Mouse (Mus musculus) heart, adult 2 months (tissue): ENCODE data around the gene Iqsec1. TPM values are rescaled to one million over a fixed set of nuclear protein-coding genes. Genes with fewer than 3 reads are reported as not detected.

Source experiments
- DNase-seq, 2 experiments: peaks; one replicate each; pipeline ENCODE4 v3.0.0; 2021
- H3K27ac ChIP-seq: fragments of 200-600 bp; 2 replicates; pipeline ENCODE4 v1.8.1; 2022
- H3K27me3 ChIP-seq: fragments of 200-500 bp; 2 replicates; pipeline ENCODE4 v1.6.1; 2012; ENCODE audit warnings: mild to moderate bottlenecking, low read length, inconsistent platforms, mixed read lengths; ENCODE audit not compliant: control insufficient read depth, insufficient read depth
- H3K36me3 ChIP-seq: fragments of 200-500 bp; 2 replicates; pipeline ENCODE4 v1.6.1; 2012; ENCODE audit warnings: low read length, inconsistent platforms; ENCODE audit not compliant: control insufficient read depth, insufficient read depth
- H3K4me1 ChIP-seq: fragments of 200-500 bp; 2 replicates; pipeline ENCODE4 v1.6.1; 2011; ENCODE audit warnings: low read length; ENCODE audit not compliant: control insufficient read depth, insufficient read depth
- H3K4me3 ChIP-seq: fragments of 200-600 bp; 2 replicates; pipeline ENCODE4 v1.8.1; 2022
- H3K79me2 ChIP-seq: fragments of 200-500 bp; replicated peaks from 2 replicates; pipeline ENCODE4 v1.6.1; 2012; ENCODE audit warnings: mild to moderate bottlenecking, inconsistent platforms, low read length, moderate library complexity, mixed read lengths; ENCODE audit not compliant: control insufficient read depth, insufficient read depth
- H3K9ac ChIP-seq: fragments of 200-500 bp; 2 replicates; pipeline ENCODE4 v1.6.1; 2012; ENCODE audit warnings: low read depth, mild to moderate bottlenecking, control low read depth, inconsistent platforms, low read length, mixed read lengths
- CTCF ChIP-seq: fragments of 200-600 bp; IDR thresholded peaks from 2 replicates; pipeline ENCODE4 v1.8.1; 2022; ENCODE audit warnings: antibody characterized with exemption, mild to moderate bottlenecking, moderate library complexity
- EP300 ChIP-seq: fragments of 200-500 bp; IDR thresholded peaks from 2 replicates; pipeline ENCODE4 v1.6.1; 2011; ENCODE audit warnings: low read depth, low read length, control low read depth; ENCODE audit not compliant: insufficient read depth
- POLR2A ChIP-seq: fragments of 200-500 bp; IDR thresholded peaks from 2 replicates; pipeline ENCODE4 v1.6.1; 2011; ENCODE audit warnings: mild to moderate bottlenecking, low read depth, low read length, control low read depth; ENCODE audit not compliant: insufficient read depth
- WGBS: fragments of 180-500 bp; shearing (Covaris S2); methylation state at CpG from one replicate; pipeline ENCODE4 v1.1.7; 2018; 5-methylcytosine and 5-hydroxymethylcytosine counted together
- intact Hi-C: fragments of 180-260 bp; cut with DNase I; formaldehyde crosslinking; loops from one replicate; pipeline ENCODE4 v1.15.1; 2025
- polyA plus RNA-seq: library from polyadenylated mRNA; depleted of rRNA; stranded (reverse); fragments of >200 nt; gene quantifications from 2 replicates; pipeline ENCODE4 v1.2.3, GENCODE M21; 2012
- total RNA-seq, 2 experiments: library from RNA; stranded (reverse); gene quantifications; 2 replicates each; pipeline ENCODE4 v1.2.3; 2021

Iqsec1 gene
- total and polyA plus RNA-seq, 3 experiments: 100 to 147 (median 146) TPM

DNA sequence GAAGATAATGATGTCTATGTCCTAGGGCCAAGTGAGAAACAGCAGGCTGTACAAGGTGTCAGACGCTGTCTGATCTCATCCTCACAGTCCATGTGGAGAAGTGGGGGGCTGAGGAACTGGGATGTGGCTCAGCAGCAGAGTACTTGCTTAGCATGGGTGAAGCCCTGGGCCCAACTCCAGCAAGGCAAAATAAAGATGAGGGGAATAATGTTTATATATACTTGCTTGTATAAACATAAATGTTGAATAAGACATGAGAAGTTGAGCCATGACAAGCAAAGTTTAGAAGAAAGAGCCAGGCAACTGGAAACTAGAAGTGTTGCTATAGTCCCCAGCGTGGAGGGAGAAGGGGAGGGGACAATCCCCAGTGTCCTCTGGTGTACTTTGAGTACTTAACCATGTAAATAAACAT lies 261.8 kb downstream of the Iqsec1 start:
- Histone ChIP-seq H3K4me3 (no peak overlapping the region), H3K36me3 (no peaks in the 10 kb centered on the region), H3K9ac (no peak overlapping the region), H3K79me2 (peaks cover 7% of the 10 kb centered on the region), H3K4me1 (peaks cover 10% of the 10 kb centered on the region), H3K27ac (no peak overlapping the region), H3K27me3 (no peaks in the 10 kb centered on the region)
- 70% methylated on average over 2 of the region's 2 CpGs for WGBS
- intact Hi-C loops: no loop called here
- no peak for DNase-seq
- TF ChIP-seq EP300: no peak
- no peak for TF ChIP-seq POLR2A
- no peak for TF ChIP-seq CTCF

- TF ChIP-seq POLR2A (no peak), CTCF (no peak), EP300 (no peak)
- WGBS: 61% methylated on average over 1 of the region's 1 CpGs
- H3K36me3 ChIP-seq: no peaks in the 10 kb centered on the region
- peaks cover 15% of the 10 kb centered on the region for H3K4me1 ChIP-seq
- H3K27ac ChIP-seq: no peak overlapping the region
- intact Hi-C loops: no loop called here
- no peaks in the 10 kb centered on the region for H3K27me3 ChIP-seq
- no peak for DNase-seq
- H3K9ac ChIP-seq: no peak overlapping the region
- H3K79me2 ChIP-seq: peaks cover 7% of the 10 kb centered on the region
- H3K4me3 ChIP-seq: no peak overlapping the region
Measured at GRCm38 (mm10) chr6:90725526-90725925, 263.0 kb downstream of the Iqsec1 start.

DNA sequence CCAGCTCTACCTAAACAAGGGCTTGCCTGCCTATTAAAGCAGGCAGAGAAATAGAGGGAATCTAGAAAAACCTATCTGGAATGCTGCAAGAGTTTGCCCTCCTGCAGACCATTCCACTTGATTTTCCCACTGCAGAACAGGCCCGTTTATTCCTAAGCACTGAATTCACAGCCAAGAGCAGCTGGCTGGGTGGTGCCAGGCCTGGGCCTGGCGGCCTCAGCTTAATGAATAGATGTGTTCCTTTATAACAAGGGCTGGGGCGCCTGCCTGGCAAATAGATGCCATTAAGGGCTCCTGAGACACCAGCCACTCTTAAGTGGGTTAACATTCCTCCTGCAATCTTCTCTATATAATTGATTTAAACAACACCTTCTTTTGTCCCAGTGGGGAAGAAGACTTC lies 265.5 kb downstream of the Iqsec1 start:
- peaks cover 19% of the 10 kb centered on the region for H3K4me1 ChIP-seq
- 83% methylated on average over 3 of the region's 3 CpGs for WGBS
- H3K36me3 ChIP-seq: peaks cover 6% of the 10 kb centered on the region; the same call in 1 of the 2 replicates
- intact Hi-C loops: no loop called here
- no peak overlapping the region for H3K27ac ChIP-seq
- no peak for DNase-seq
- peaks cover 4% of the 10 kb centered on the region for H3K79me2 ChIP-seq
- no peaks in the 10 kb centered on the region for H3K27me3 ChIP-seq
- TF ChIP-seq EP300 (no peak), POLR2A (no peak), CTCF (no peak)
- H3K4me3 ChIP-seq: no peak overlapping the region
- H3K9ac ChIP-seq: no peak overlapping the region

- Histone ChIP-seq H3K27ac (peak overlapping the region; percentile 15; the same call in 1 of the 2 replicates), H3K9ac (no peak overlapping the region), H3K27me3 (no peaks in the 10 kb centered on the region), H3K4me3 (no peak overlapping the region), H3K79me2 (peaks cover 2% of the 10 kb centered on the region), H3K4me1 (peaks cover 25% of the 10 kb centered on the region), H3K36me3 (peaks cover 9% of the 10 kb centered on the region; the same call in 1 of the 2 replicates)
- intact Hi-C loops: loop anchor here (1.0 to 2.0 kb wide), 2 partner anchors 36 to 68 kb away; no protein-coding TSS in a partner anchor
- TF ChIP-seq CTCF (peak; percentile 86), POLR2A (no peak), EP300 (peak; percentile 87)
- peak; percentile 64 to 80 for DNase-seq
- 28% methylated on average over 5 of the region's 5 CpGs for WGBS
Measured at GRCm38 (mm10) chr6:90720996-90721746, 267.3 kb downstream of the Iqsec1 start.

DNA sequence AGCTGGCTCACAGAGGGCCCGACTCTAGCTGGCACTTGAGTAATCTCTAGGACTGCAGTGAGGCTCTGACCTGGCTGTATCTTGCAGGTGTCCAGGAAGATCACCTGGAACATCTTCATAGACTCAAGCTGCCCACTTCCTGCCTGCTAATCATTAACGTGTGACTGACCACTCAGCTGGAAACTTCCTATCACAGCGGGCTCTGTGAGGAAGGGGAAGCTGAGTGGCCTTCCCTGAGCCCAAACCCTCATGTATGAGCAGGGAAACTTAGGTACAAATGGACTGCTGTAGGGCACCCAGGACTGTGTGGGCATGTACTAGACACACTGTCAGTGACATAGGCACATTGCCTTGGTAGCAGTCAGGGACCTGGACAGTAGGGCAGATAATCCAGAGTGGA lies 268.3 kb downstream of the Iqsec1 start:
- H3K27ac ChIP-seq: no peak overlapping the region
- 53% methylated on average over 3 of the region's 3 CpGs for WGBS
- H3K4me3 ChIP-seq: no peak overlapping the region
- TF ChIP-seq CTCF: no peak
- TF ChIP-seq POLR2A: no peak
- no peak for TF ChIP-seq EP300
- peaks cover 25% of the 10 kb centered on the region for H3K4me1 ChIP-seq
- intact Hi-C loops: loop anchor here (2.0 kb wide), 1 partner anchor 35 kb away; no protein-coding TSS in a partner anchor
- H3K27me3 ChIP-seq: no peaks in the 10 kb centered on the region
- H3K36me3 ChIP-seq: peaks cover 9% of the 10 kb centered on the region; the same call in 1 of the 2 replicates
- no peaks in the 10 kb centered on the region; the same call in 1 of the 2 replicates for H3K79me2 ChIP-seq
- DNase-seq: no peak
- H3K9ac ChIP-seq: no peak overlapping the region

DNA sequence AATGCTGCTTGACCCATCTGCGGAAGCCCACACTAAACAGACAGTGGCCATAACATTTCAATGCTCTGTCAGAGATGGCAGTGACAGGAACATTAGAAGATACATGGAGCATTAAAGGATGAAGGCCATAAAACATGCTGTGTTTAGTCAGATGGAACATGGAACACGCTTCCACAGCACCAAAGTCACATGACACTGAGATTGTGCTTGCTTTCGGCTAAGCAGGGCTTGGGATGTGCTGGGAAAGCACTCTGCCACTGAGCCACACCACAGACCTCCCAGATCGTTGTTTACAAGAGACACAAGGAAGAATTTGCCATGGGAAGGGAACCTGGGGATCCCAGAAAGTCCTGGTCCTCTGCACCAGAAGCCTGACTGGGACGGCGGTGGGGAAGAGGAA lies 269.1 kb downstream of the Iqsec1 start:
- H3K4me1 ChIP-seq: peaks cover 28% of the 10 kb centered on the region
- intact Hi-C loops: no loop called here
- no peak for TF ChIP-seq POLR2A
- no peak for TF ChIP-seq CTCF
- TF ChIP-seq EP300: no peak
- no peaks in the 10 kb centered on the region for H3K27me3 ChIP-seq
- no peak overlapping the region for H3K4me3 ChIP-seq
- H3K9ac ChIP-seq: no peak overlapping the region
- DNase-seq: no peak
- H3K79me2 ChIP-seq: no peaks in the 10 kb centered on the region; the same call in 1 of the 2 replicates
- WGBS: 88% methylated on average over 6 of the region's 6 CpGs
- H3K27ac ChIP-seq: no peak overlapping the region
- peaks cover 9% of the 10 kb centered on the region; the same call in 1 of the 2 replicates for H3K36me3 ChIP-seq
